Mouse (Mus musculus) c-Kit-positive CD71-positive TER-119-negative erythroid progenitor cells, embryonic 14.5 days (primary cell): ENCODE data around the gene Ppp4r3a.

Experiments
- DNase-seq: peaks from one replicate; pipeline ENCODE4 v3.0.0-alpha.2; 2013; ENCODE audit warnings: low read depth

Gene Ppp4r3a

DNA sequence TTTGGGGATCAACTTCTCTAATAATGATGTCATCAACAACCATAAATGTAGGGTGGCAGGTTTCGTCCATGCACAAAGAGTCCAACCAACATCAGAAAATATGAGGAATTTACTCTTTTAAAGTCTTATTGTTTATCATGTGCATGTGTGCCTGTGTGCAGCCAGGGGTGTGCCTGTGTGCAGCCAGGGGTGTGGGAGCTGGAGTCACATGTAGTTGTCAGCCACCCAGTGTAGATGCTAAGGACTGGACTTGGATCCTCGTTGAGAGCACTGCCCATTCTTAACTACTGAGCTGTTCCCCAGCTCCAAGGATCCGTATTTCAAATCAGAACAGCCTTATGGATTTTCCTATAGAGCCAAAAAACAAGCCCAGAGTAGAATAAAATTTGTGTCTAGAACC, 92.4 kb downstream of the Ppp4r3a start:
- DNase-seq = no peak

- no peak for DNase-seq
Measured at GRCm38 (mm10) chr12:100990291-100990690, 93.2 kb downstream of the Ppp4r3a start.

- no peak for DNase-seq
Measured at GRCm38 (mm10) chr12:100989780-100990288, 93.7 kb downstream of the Ppp4r3a start.
